Mouse (Mus musculus) right cerebral cortex, postnatal 10 days (tissue): Measurements from ENCODE around the gene Pitx3.
A peak's percentile ranks its signal among the peaks of the same experiment; 100 is the strongest.
"Not testable (repeated sequence)": the region's sequence is repeated elsewhere in the genome, so short reads cannot be mapped to it uniquely, and the experiment has no call there.

Experiments used
- DNase-seq, 2 experiments: peaks; one replicate each; pipeline ENCODE4 v3.0.0; 2021; ENCODE audit warnings: low spot score in 2 of 2

Gene Pitx3

GRCm38 (mm10) chr19:46131694-46132525 lies 16.2 kb downstream of the Pitx3 start, which contains the start of gene Elovl3:
Gene Elovl3 (plus strand): TSS chr19:46131897.
- DNase-seq = peak in 1 of 2 experiments; percentile 30

- DNase-seq = no peak
These were observed 16.8 kb downstream of the Pitx3 start for GRCm38 (mm10) chr19:46131283-46131682.

- DNase-seq = not testable (repeated sequence)
These were observed 18.4 kb downstream of the Pitx3 start for GRCm38 (mm10) chr19:46129737-46130136.

- DNase-seq = no peak
These were observed 21.8 kb downstream of the Pitx3 start for GRCm38 (mm10) chr19:46126301-46126700.

- no peak for DNase-seq
These were observed 23.5 kb downstream of the Pitx3 start for GRCm38 (mm10) chr19:46124651-46125050.

- DNase-seq = no peak
These were observed 24.2 kb downstream of the Pitx3 start for GRCm38 (mm10) chr19:46123876-46124275.

- no peak for DNase-seq
These were observed 27.3 kb downstream of the Pitx3 start for GRCm38 (mm10) chr19:46120872-46121271.

GRCm38 (mm10) chr19:46119458-46119857 lies 28.7 kb downstream of the Pitx3 start:
- DNase-seq = no peak

- DNase-seq = no peak
These were observed 33.5 kb downstream of the Pitx3 start for GRCm38 (mm10) chr19:46114617-46115016.

GRCm38 (mm10) chr19:46110781-46111180 lies 37.3 kb downstream of the Pitx3 start:
- no peak for DNase-seq

- DNase-seq = no peak
These were observed 37.9 kb downstream of the Pitx3 start for GRCm38 (mm10) chr19:46110214-46110613.

- no peak for DNase-seq
These were observed 44.0 kb downstream of the Pitx3 start for GRCm38 (mm10) chr19:46104187-46104557.

GRCm38 (mm10) chr19:46103437-46104186 lies 44.5 kb downstream of the Pitx3 start:
- DNase-seq = no peak

GRCm38 (mm10) chr19:46099561-46099960 lies 48.6 kb downstream of the Pitx3 start:
- no peak for DNase-seq

- DNase-seq = no peak
These were observed 51.7 kb downstream of the Pitx3 start for GRCm38 (mm10) chr19:46096396-46096795.

- DNase-seq = no peak
These were observed 52.8 kb downstream of the Pitx3 start for GRCm38 (mm10) chr19:46095291-46095690.

GRCm38 (mm10) chr19:46094144-46094543 lies 54.0 kb downstream of the Pitx3 start:
- DNase-seq = no peak

GRCm38 (mm10) chr19:46091641-46092040 lies 56.5 kb downstream of the Pitx3 start:
- DNase-seq = no peak

GRCm38 (mm10) chr19:46087871-46088270 lies 60.3 kb downstream of the Pitx3 start:
- no peak for DNase-seq

GRCm38 (mm10) chr19:46086337-46086736 lies 61.8 kb downstream of the Pitx3 start:
- peak in 1 of 2 experiments; percentile 75 for DNase-seq
